Mouse (Mus musculus): Measurements from ENCODE around the gene Alg2.

Alg2 gene

GRCm38 (mm10) chr4:47473968-47474729, at the start of gene Alg2, which contains the start of gene Sec61b:
Alg2 (minus strand) TSS chr4:47474333.
Sec61b (plus strand) TSS chr4:47474658.
- DNase-seq: peak; percentile 98

DNA sequence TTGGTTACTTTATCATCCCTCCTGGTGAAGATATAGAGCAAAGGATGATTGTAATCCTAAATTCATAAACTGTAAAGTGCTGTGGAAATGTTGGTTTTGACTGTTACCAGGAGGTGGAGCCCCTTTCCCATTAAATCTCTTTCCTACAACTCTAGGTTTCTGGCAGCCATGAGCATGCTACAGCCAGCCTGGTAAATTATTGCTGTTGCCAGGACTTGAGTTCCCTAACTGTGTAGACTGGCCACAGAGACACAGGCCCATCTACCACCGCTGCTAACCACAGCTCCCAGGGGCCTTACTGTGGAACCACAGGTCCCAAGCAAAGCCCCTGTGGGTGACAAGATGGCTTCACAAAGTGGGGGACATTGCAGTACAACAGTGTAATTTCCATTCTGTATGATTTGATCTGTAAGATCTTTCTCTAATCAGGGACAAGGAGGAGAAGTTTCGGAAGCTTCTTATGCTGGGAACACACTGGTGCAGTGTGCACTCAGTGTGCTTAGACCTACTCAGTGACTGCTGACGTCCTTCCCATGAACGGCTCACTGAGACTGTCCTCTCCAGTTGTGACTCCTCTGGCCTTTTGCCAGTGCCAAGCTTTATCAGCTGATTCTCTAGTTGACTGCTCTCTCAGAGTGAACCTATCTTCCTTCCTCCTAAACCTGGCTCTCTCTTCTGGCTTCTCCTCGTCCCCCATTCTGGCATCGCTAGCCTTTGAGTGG, 47.9 kb upstream of the Alg2 start:
- DNase-seq: peak; percentile 44

DNA sequence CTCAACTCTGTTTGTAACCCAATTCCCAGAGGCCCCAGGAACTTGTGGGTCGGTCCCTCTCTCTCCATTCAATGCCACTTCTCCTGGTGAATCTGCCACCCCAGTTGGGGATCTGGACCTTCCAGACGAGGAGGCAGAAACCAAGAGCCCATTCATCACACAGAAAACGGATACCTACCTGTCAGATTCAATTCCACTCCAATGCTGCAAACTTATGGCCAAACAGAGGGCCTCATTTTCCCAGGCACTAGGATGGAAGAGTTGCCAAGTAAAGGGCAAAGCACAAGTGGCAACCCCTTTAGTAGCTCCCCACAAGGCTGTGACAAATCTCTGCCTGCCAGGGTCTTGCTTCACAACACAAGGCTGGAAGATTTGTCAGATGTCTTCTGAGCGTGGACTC, 45.9 kb upstream of the Alg2 start:
- DNase-seq: no peak

DNA sequence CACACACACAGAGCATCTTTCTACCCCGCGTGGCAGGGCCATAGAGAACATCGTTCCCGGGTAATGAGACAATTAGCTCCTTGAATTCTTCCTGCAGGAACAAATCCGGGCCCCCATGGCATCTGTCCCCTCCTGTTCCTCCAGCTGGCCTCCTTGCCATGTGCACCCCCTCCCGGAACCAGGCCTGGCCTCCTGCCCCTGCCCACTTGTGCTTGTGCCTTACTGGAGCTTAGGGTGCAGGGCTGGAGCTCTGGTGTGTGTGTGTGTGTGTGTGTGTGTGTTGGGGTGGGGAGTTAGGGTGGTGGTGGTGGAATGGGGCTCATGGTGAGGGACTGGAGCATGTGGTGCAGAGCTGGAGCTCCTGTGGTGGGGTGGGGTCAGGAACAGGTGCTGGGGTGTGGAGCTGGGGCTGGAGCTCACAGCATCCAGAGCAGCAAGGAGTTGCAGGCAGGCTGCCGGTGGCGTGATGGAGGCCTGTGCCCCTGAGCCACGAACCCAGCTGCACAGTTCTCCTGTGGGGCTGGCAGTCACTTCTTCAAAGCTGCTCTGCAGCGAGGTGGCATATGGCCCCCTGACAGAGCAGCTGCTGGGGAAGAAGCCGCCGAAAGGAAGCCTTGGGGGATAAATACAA, 44.5 kb upstream of the Alg2 start:
- DNase-seq: peak; percentile 63

DNA sequence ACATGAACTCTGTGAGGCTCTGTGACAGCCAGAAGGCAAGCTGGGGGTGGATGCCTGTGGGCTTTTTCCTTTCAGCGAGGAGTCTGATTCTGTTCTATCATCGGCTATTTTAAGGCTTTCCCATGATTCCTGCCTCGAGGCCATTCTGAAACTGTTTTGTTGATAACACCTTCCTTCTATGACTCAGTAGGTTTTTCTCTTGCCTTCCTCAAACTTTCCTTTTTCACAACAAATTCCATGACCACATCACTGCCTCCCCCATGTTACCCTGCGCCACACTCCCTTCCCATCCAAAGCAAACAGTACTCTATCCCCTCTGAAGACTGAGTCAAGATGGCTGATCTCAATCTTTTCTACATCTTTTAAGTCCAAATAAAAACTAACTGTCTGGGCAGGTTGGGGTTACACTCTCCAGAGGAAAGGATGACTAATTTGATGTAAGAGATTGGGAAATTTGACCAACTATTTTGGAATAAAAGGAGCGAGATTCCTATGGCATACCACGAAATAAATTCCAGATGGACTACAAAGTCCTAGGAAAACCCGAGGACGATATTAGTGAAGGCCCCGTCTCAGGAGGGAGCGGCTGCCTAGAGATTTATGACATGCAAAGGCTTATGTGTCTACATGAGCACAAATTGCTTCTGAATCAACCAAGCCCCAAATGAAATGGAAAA, 30.8 kb upstream of the Alg2 start:
- DNase-seq: peak; percentile 28

- no peak for DNase-seq
These were observed 28.9 kb upstream of the Alg2 start for GRCm38 (mm10) chr4:47503045-47503444.

GRCm38 (mm10) chr4:47502546-47502971, 28.4 kb upstream of the Alg2 start:
- DNase-seq: peak; percentile 29

GRCm38 (mm10) chr4:47499121-47499545, 25.0 kb upstream of the Alg2 start:
- DNase-seq: no peak

- no peak for DNase-seq
These were observed 23.8 kb upstream of the Alg2 start for GRCm38 (mm10) chr4:47497811-47498385.

DNA sequence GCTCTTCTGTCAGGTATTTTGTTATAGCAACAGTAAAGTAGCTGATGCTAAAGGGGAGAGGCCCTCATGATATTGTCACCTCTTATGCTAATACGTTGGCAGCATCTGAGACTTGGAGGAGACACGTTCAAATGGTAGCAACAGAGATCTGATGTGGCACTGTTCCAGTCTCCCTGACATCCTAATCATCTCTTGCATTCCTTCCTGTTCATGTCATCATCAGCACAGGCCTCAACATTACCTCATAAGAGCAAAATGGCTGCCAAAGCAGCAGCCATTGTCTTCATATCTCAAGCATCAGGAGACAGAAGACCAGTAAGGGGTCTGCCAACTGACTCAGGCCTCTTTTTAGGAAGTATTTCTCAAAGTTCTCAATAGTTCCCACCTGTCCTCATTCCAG, 20.6 kb upstream of the Alg2 start:
- no peak for DNase-seq

DNA sequence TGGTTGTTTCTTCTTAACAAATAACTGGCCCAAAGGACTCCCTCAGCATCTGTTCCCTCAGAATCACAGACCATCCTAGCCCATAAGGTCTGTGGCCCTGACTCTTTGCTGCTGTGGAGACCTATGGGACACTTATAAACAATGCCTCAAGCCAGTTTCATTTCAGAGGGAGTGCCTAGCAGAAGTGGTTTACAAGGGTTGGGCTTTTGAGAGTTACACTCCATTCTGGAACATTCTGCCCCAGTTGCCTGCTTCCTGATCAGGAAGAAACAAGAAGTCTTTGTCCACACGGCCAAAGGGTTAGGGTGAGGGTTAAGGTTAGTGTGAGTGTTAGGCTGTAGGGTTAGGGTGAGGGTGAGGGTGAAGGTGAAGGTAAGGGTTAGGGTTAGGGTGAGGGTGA, 20.0 kb upstream of the Alg2 start:
- no peak for DNase-seq

DNA sequence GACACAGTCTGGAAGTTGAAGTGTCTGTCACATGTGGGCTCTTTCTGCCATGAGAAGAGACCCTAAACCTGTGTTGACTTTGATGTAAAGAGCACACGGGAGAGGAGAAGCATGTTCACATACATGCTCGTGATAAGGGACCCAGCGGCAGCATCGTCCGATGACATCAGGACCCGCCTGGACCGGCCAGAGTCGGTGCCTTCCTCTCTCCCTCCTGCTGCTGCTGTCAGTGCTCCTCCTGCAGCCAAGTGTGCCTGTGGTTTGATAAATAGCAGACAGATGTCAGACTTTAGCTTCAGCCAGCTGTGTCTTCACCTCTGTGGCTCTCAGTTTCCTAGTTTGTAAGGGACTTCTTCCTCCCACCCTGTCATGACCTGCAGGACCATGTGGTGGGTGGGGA, 19.3 kb upstream of the Alg2 start:
- no peak for DNase-seq

DNA sequence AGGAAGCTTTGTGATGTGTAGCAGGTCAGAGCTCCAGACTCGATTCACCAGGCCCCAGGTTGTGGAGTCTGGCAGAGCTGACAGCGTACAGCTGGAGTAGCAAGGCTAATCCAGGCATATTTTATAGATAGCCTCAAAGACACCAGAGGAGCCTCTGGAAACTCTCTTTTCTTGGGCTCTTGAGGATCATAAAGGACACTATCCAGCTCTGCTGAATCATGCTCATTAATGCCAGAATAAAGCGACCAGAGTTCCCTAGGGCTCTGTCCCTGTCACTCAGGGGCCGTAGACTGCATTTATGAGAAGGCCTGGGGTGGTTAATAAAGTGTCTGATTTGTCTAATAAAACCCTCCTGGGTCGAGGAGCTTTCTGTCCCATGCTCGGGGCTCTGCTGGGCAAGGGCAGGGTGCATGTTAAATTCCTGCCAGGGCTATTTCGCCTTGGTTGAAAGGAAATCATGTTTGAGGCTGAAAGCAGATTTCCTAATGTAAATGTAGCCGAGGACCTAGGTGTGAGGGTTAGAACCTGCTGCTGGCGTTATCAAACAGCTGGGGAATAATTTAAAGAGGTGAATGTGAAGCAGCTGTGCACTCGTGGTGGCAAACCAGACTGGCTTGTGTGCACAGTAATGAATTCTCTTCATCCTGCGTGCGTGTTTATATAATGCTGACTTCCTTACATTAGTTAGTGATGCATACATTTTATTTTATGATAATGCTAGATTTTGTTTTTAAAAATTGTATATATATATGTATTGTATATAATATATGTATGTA, 18.4 kb upstream of the Alg2 start:
- no peak for DNase-seq

GRCm38 (mm10) chr4:47491243-47491642, 17.1 kb upstream of the Alg2 start:
- no peak for DNase-seq

- DNase-seq: no peak
These were observed 6.4 kb upstream of the Alg2 start for GRCm38 (mm10) chr4:47480576-47480975.

DNA sequence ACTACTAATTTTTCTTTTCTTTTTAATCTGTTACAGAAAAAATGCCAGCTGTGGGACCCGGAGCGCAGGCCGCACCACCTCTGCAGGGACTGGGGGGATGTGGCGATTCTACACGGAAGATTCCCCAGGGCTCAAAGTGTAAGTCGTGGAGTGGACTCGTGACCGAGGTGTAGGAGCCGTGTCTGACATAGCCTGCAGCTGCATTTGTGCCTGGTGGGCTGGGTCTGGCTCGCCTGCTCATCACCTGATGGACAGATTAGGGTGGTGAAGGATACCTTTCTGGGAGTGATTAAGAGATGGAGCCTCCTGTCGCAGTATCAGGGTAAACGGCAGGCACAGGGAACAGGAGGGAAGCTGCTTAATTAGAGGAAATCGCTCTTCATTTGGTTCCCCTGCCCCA, 6.0 kb upstream of the Alg2 start:
- DNase-seq: no peak

DNA sequence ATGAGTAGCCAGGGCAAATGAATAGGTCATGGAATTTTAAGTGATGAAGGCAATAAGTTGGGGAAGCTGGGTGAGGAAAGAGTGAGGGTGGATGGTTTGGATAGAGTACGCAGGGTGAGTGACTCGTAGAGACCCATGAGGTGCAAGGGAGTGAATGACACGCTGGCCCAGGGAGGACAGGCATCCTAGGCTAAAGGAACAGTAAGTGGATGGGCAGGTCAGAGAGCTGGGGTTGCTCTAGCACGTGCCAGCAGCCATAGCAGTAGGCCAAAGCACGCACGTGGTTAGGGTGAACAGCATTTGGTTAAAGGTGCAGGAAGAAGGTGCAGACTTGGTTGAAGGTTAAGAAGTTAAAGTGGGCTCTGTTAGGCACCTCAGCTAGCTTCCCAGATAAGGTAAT, 3.4 kb upstream of the Alg2 start:
- no peak for DNase-seq

- DNase-seq: no peak
These were observed 854 bp upstream of the Alg2 start for GRCm38 (mm10) chr4:47474730-47475643.

DNA sequence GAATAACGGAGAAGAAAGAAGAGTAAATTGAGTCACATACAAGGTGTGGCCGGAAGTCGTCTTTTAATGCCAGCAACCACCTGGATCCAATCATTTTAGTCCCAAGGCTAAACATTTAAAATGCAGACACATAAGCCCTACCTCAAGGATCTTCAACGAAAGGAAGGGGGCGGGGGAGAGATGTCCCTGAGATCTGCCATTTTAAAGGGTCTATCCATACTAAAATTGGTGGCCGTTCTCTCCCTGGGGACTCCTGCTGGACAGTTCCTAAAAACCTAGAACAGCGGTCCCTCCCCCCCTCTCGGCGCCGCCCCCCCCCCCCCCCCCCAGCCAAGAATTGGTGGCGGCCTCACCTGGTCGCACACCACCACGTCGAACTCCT, 556 bp downstream of the Alg2 start:
- DNase-seq: no peak

- DNase-seq: no peak
These were observed 6.9 kb downstream of the Alg2 start for GRCm38 (mm10) chr4:47467196-47467595.

Measured in layer of hippocampus, adult 9-11 months (tissue).